Comparison of ENCODE assay signal across 26 mouse cellular contexts in genomic region chr16:48610866-48611265, GRCm38 (mm10).
"Had no signal": no experiment of that assay in that cellular context is flagged by ENCODE, and none has a peak within 500 bp of the region (broad histone marks: within the 10 kb centered on the region; RNA-seq: fewer than 3 reads in every experiment).

No protein-coding gene starts in this region.

- H3K9me3 ChIP-seq: heart, embryonic 10.5 days; heart, embryonic 12.5 days; hindbrain, embryonic 10.5 days; hindbrain, embryonic 12.5 days; intestine, embryonic 15.5 days; limb, embryonic 13.5 days; limb, embryonic 15.5 days; liver, embryonic 12.5 days had no signal

- H3K4me3 ChIP-seq: gastrocnemius, adult 2 months; heart, embryonic 10.5 days; heart, embryonic 12.5 days; hindbrain, embryonic 10.5 days; hindbrain, embryonic 12.5 days; intestine, embryonic 15.5 days; limb, embryonic 13.5 days; limb, embryonic 15.5 days; liver, embryonic 12.5 days had no signal

- H3K4me1 ChIP-seq: heart, embryonic 10.5 days; heart, embryonic 12.5 days; hindbrain, embryonic 10.5 days; hindbrain, embryonic 12.5 days; intestine, embryonic 15.5 days; limb, embryonic 13.5 days; limb, embryonic 15.5 days; liver, embryonic 12.5 days had no signal

- ATAC-seq: hindbrain, embryonic 16.5 days; inflammation-experienced regulatory T-cells, adult 6 months; intestine, embryonic 15.5 days; liver, embryonic 12.5 days had no signal

- H3K36me3 ChIP-seq: heart, embryonic 10.5 days; heart, embryonic 12.5 days; hindbrain, embryonic 10.5 days; hindbrain, embryonic 12.5 days; intestine, embryonic 15.5 days; limb, embryonic 13.5 days; limb, embryonic 15.5 days; liver, embryonic 12.5 days had no signal

- H3K27ac ChIP-seq: gastrocnemius, adult 2 months; heart, embryonic 10.5 days; hindbrain, embryonic 10.5 days; hindbrain, embryonic 12.5 days; hindbrain, embryonic 14.5 days; intestine, embryonic 15.5 days; kidney, postnatal 0 days; limb, embryonic 13.5 days; limb, embryonic 15.5 days; liver, embryonic 12.5 days; liver, embryonic 14.5 days had no signal

- DNase-seq: gastrocnemius, adult 2 months; gastrocnemius, postnatal 10 days; gastrocnemius, postnatal 25 days; heart, adult 18-20 months; heart, postnatal 10 days; heart, postnatal 4 days; kidney, adult 18-20 months; kidney, adult 8-10 months; kidney, postnatal 14 days; kidney, postnatal 36 days; layer of hippocampus, adult 9-11 months; layer of hippocampus, postnatal 36 days; left cerebral cortex, postnatal 4 days had no signal

- H3K4me2 ChIP-seq: heart, embryonic 12.5 days; hindbrain, embryonic 12.5 days; hindbrain, embryonic 14.5 days; intestine, embryonic 15.5 days; limb, embryonic 13.5 days; limb, embryonic 15.5 days; liver, embryonic 12.5 days had no signal

- H3K9ac ChIP-seq: heart, embryonic 12.5 days; hindbrain, embryonic 12.5 days; hindbrain, embryonic 14.5 days; intestine, embryonic 15.5 days; limb, embryonic 13.5 days; limb, embryonic 15.5 days; liver, embryonic 12.5 days; liver, embryonic 14.5 days had no signal

- H3K27me3 ChIP-seq: heart, embryonic 12.5 days; hindbrain, embryonic 12.5 days; intestine, embryonic 15.5 days; limb, embryonic 13.5 days; limb, embryonic 15.5 days; liver, embryonic 12.5 days had no signal
